Mouse (Mus musculus): ENCODE results near the gene Ltbr. TPM values are rescaled to one million over a fixed set of nuclear protein-coding genes. Genes with fewer than 3 reads are reported as not detected.

The Ltbr gene
- total RNA-seq, 1 experiment: 14.3 TPM

DNA sequence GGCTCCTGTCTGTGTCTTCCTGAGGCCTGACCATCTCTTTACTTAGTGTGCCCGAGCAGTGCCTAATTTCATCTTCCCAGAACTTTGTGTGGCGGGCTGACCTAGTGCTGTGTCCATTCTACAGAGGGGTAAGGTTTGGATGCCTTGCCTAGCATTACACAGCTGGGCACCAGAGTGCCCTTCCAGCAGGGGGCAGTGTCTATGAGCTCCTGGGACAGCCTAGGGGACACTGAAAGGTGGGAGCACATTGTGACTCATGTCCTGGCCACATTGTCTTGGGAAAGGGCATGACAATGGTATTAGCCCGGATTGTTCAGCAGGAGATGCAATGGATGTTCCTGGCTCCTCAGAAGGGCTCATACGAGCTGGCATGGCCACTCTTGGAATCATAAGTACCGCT lies 14.6 kb upstream of the Ltbr start:
- H3K9ac ChIP-seq (ENCODE audit: insufficient read depth, low read depth, low read length, poor library complexity, severe bottlenecking): no peak overlapping the region
- peaks cover 0 to 8% of the 10 kb centered on the region in 2 experiments; a peak in 1 of 4 replicates for H3K4me1 ChIP-seq (ENCODE audit: control insufficient read depth in 2 of 2, insufficient read depth in 2 of 2, low read length in 2 of 2, poor library complexity in 1 of 2)
- no peak for DNase-seq (ENCODE audit: low read depth, low spot score)
- TF ChIP-seq CHD2 (IDR thresholded peaks at IDR 0.05; ENCODE audit: low read depth, low read length) (no peak), HCFC1 (IDR thresholded peaks at IDR 0.05; ENCODE audit: borderline replicate concordance, insufficient read depth, low read length) (no peak), ZC3H11A (IDR thresholded peaks at IDR 0.05; ENCODE audit: borderline replicate concordance, low read depth, low read length) (no peak), ZNF384 (IDR thresholded peaks at IDR 0.05; ENCODE audit: low read depth, low read length) (no peak), MAFK (IDR thresholded peaks at IDR 0.05; ENCODE audit: insufficient read depth, low read depth, low read length) (no peak)
- no peaks in the 10 kb centered on the region for H3K36me3 ChIP-seq (ENCODE audit: control insufficient read depth, insufficient read depth, low read length, poor library complexity, severe bottlenecking)
- H3K9me3 ChIP-seq (ENCODE audit: control insufficient read depth, insufficient read depth, low read depth, low read length): no peaks in the 10 kb centered on the region
- in situ Hi-C loops (cut with MboI; ENCODE audit: low sequenced_read_pairs in 2 of 2, unreplicated experiment in 2 of 2): no loop called here
- no peak overlapping the region for H3K27ac ChIP-seq (ENCODE audit: insufficient read depth, low read depth, low read length, poor library complexity, severe bottlenecking)
- H3K4me3 ChIP-seq (ENCODE audit: insufficient read depth in 1 of 2, low read depth in 1 of 2, low read length in 2 of 2, poor library complexity in 1 of 2, severe bottlenecking in 1 of 2): no peak overlapping the region

DNA sequence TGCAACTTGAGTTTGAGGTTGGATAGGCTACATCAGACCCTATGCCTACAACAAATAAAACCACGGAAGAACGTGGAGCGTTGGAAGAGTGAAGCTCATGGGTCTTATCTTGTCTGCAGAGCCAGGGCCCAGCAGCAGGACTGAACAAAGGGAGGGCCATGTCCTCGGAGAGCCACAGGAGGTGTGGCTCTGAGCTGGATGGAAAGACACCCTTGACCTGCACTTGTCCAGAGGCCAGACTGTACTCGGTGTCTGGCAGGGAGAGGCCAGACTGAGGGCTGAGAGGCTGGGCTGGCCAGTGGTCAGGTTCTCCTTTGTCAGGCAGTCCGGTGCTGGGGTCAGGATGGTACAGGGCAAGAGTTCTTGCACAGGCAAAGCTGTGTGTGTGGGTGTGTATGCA lies 11.7 kb upstream of the Ltbr start:
- H3K9ac ChIP-seq (ENCODE audit: insufficient read depth, low read depth, low read length, poor library complexity, severe bottlenecking): no peak overlapping the region
- no peak overlapping the region for H3K27ac ChIP-seq (ENCODE audit: insufficient read depth, low read depth, low read length, poor library complexity, severe bottlenecking)
- peaks cover 0 to 23% of the 10 kb centered on the region in 2 experiments; a peak in 2 of 4 replicates for H3K4me1 ChIP-seq (ENCODE audit: control insufficient read depth in 2 of 2, insufficient read depth in 2 of 2, low read length in 2 of 2, poor library complexity in 1 of 2)
- no peaks in the 10 kb centered on the region for H3K36me3 ChIP-seq (ENCODE audit: control insufficient read depth, insufficient read depth, low read length, poor library complexity, severe bottlenecking)
- TF ChIP-seq MAFK (IDR thresholded peaks at IDR 0.05; ENCODE audit: insufficient read depth, low read depth, low read length) (no peak), ZC3H11A (IDR thresholded peaks at IDR 0.05; ENCODE audit: borderline replicate concordance, low read depth, low read length) (no peak), CHD2 (IDR thresholded peaks at IDR 0.05; ENCODE audit: low read depth, low read length) (no peak), HCFC1 (IDR thresholded peaks at IDR 0.05; ENCODE audit: borderline replicate concordance, insufficient read depth, low read length) (no peak), ZNF384 (IDR thresholded peaks at IDR 0.05; ENCODE audit: low read depth, low read length) (no peak)
- DNase-seq (ENCODE audit: low read depth, low spot score): no peak
- in situ Hi-C loops (cut with MboI; ENCODE audit: low sequenced_read_pairs in 2 of 2, unreplicated experiment in 2 of 2): no loop called here
- H3K9me3 ChIP-seq (ENCODE audit: control insufficient read depth, insufficient read depth, low read depth, low read length): no peaks in the 10 kb centered on the region
- H3K4me3 ChIP-seq (ENCODE audit: insufficient read depth in 1 of 2, low read depth in 1 of 2, low read length in 2 of 2, poor library complexity in 1 of 2, severe bottlenecking in 1 of 2): no peak overlapping the region

DNA sequence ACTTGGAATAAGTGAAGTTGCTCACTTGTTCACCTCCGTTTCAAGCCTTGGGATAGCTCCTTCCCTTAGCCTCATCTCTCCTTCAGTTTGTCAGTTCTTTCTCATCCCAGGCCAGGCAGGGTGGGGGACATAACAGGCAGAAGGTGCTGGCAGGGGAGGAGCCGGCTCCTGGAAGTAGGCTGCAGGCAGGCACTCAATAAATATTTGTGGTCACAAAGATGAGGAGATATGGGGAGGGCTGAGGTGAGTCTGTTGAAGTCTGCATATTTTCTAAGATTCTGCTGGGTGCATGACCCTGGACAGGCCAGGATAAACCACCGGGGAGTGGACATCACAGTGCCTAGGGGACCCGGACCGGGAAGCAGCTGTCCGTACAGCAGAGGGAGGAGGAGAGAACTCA lies 9.9 kb upstream of the Ltbr start:
- no peaks in the 10 kb centered on the region for H3K9me3 ChIP-seq (ENCODE audit: control insufficient read depth, insufficient read depth, low read depth, low read length)
- no peak for TF ChIP-seq CHD2 (IDR thresholded peaks at IDR 0.05; ENCODE audit: low read depth, low read length)
- no peak for TF ChIP-seq MAFK (IDR thresholded peaks at IDR 0.05; ENCODE audit: insufficient read depth, low read depth, low read length)
- no peak for TF ChIP-seq HCFC1 (IDR thresholded peaks at IDR 0.05; ENCODE audit: borderline replicate concordance, insufficient read depth, low read length)
- no peak for TF ChIP-seq ZNF384 (IDR thresholded peaks at IDR 0.05; ENCODE audit: low read depth, low read length)
- TF ChIP-seq ZC3H11A (IDR thresholded peaks at IDR 0.05; ENCODE audit: borderline replicate concordance, low read depth, low read length): no peak
- no peak overlapping the region for H3K27ac ChIP-seq (ENCODE audit: insufficient read depth, low read depth, low read length, poor library complexity, severe bottlenecking)
- H3K9ac ChIP-seq (ENCODE audit: insufficient read depth, low read depth, low read length, poor library complexity, severe bottlenecking): no peak overlapping the region
- H3K4me3 ChIP-seq (ENCODE audit: insufficient read depth in 1 of 2, low read depth in 1 of 2, low read length in 2 of 2, poor library complexity in 1 of 2, severe bottlenecking in 1 of 2): no peak overlapping the region
- peaks cover 0 to 22% of the 10 kb centered on the region in 2 experiments; a peak in 2 of 4 replicates for H3K4me1 ChIP-seq (ENCODE audit: control insufficient read depth in 2 of 2, insufficient read depth in 2 of 2, low read length in 2 of 2, poor library complexity in 1 of 2)
- no peak for DNase-seq (ENCODE audit: low read depth, low spot score)
- H3K36me3 ChIP-seq (ENCODE audit: control insufficient read depth, insufficient read depth, low read length, poor library complexity, severe bottlenecking): no peaks in the 10 kb centered on the region
- in situ Hi-C loops (cut with MboI; ENCODE audit: low sequenced_read_pairs in 2 of 2, unreplicated experiment in 2 of 2): no loop called here

DNA sequence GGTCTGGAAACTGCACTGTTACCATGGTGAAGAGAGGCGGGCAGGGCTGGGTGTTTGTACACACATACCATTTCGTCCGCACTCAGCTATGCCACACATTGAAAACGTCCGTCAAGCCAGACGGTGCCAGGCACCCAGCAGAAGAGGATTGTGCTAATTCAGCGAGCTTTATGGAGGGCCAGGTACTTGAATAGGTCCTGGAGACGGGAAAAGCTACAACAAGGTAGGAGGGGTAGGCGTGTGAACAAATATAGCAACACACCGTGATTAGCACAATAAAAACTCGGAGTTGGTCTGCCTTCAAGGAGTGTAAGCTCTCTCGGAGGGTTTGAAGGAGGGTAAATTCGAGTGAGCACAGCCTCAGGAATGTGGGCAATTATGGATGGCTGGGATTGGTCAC lies 9.1 kb upstream of the Ltbr start:
- Histone ChIP-seq H3K4me3 (ENCODE audit: insufficient read depth in 1 of 2, low read depth in 1 of 2, low read length in 2 of 2, poor library complexity in 1 of 2, severe bottlenecking in 1 of 2) (no peak overlapping the region), H3K9ac (ENCODE audit: insufficient read depth, low read depth, low read length, poor library complexity, severe bottlenecking) (no peak overlapping the region), H3K4me1 (ENCODE audit: control insufficient read depth in 2 of 2, insufficient read depth in 2 of 2, low read length in 2 of 2, poor library complexity in 1 of 2) (peaks cover 0 to 18% of the 10 kb centered on the region in 2 experiments; a peak in 2 of 4 replicates), H3K27ac (ENCODE audit: insufficient read depth, low read depth, low read length, poor library complexity, severe bottlenecking) (no peak overlapping the region), H3K36me3 (ENCODE audit: control insufficient read depth, insufficient read depth, low read length, poor library complexity, severe bottlenecking) (no peaks in the 10 kb centered on the region), H3K9me3 (ENCODE audit: control insufficient read depth, insufficient read depth, low read depth, low read length) (no peaks in the 10 kb centered on the region)
- TF ChIP-seq ZNF384 (IDR thresholded peaks at IDR 0.05; ENCODE audit: low read depth, low read length) (no peak), HCFC1 (IDR thresholded peaks at IDR 0.05; ENCODE audit: borderline replicate concordance, insufficient read depth, low read length) (no peak), ZC3H11A (IDR thresholded peaks at IDR 0.05; ENCODE audit: borderline replicate concordance, low read depth, low read length) (no peak)
- DNase-seq (ENCODE audit: low read depth, low spot score): no peak
- in situ Hi-C loops (cut with MboI; ENCODE audit: low sequenced_read_pairs in 2 of 2, unreplicated experiment in 2 of 2): no loop called here

All from ES-E14 (cell line).